In genomic region chr19:3995505-3995904, GRCm38 (mm10) we compare ENCODE assay signal across 19 mouse cellular contexts. TPM values are rescaled to one million over a fixed set of nuclear protein-coding genes. Genes with fewer than 3 reads are reported as not detected.
"Had no signal": no experiment of that assay in that cellular context is flagged by ENCODE, and none has a peak within 500 bp of the region (broad histone marks: within the 10 kb centered on the region; RNA-seq: fewer than 3 reads in every experiment).

No protein-coding gene starts in this region.

- H3K4me3 ChIP-seq: intestine, embryonic 15.5 days; left cerebral cortex, adult 2 months; liver, embryonic 13.5 days; midbrain, embryonic 12.5 days; myocyte; neural tube, embryonic 13.5 days; stomach, embryonic 15.5 days had no signal

- DNase-seq: kidney, postnatal 36 days; layer of hippocampus, postnatal 36 days; liver, embryonic 13.5 days; retina, postnatal 1 day; right cerebral cortex, postnatal 25 days; spleen, adult 18-20 months; thymus, postnatal 25 days had no signal

- H3K27ac ChIP-seq: intestine, embryonic 15.5 days; left cerebral cortex, adult 2 months; liver, embryonic 13.5 days; macrophage; midbrain, embryonic 12.5 days; neural tube, embryonic 13.5 days; stomach, embryonic 15.5 days had no signal

- ATAC-seq: hindbrain, embryonic 16.5 days; intestine, embryonic 15.5 days; midbrain, embryonic 16.5 days had no signal

- H3K27me3 ChIP-seq: intestine, embryonic 15.5 days; neural tube, embryonic 13.5 days; stomach, embryonic 15.5 days had no signal

- H3K4me2 ChIP-seq: intestine, embryonic 15.5 days; liver, embryonic 13.5 days; midbrain, embryonic 12.5 days; neural tube, embryonic 13.5 days; stomach, embryonic 15.5 days had no signal

- H3K9ac ChIP-seq: intestine, embryonic 15.5 days; liver, embryonic 13.5 days; midbrain, embryonic 12.5 days; neural tube, embryonic 13.5 days; stomach, embryonic 15.5 days had no signal

- H3K9me3 ChIP-seq: intestine, embryonic 15.5 days; liver, embryonic 13.5 days; midbrain, embryonic 12.5 days; neural tube, embryonic 13.5 days; stomach, embryonic 15.5 days had no signal

- H3K36me3 ChIP-seq: intestine, embryonic 15.5 days; liver, embryonic 13.5 days; midbrain, embryonic 12.5 days; neural tube, embryonic 13.5 days; stomach, embryonic 15.5 days had no signal

RNA-seq across cellular contexts. Expression of gene Tbx10, which starts 3.0 kb away (rescaled TPM):
- polyA plus RNA-seq: liver, adult 2 months; liver, embryonic 16.5 days; macrophage; midbrain, embryonic 12.5 days; midbrain, embryonic 16.5 days; neural tube, embryonic 13.5 days; thymus, postnatal 0 days had no signal

RNA-seq across cellular contexts. Expression of gene Doc2g, which starts 7.6 kb away (rescaled TPM):
- polyA plus RNA-seq: macrophage had no signal
